Mouse (Mus musculus): ENCODE data around the gene Fdx1.
A peak's percentile ranks its signal among the peaks of the same experiment; 100 is the strongest.

Fdx1 gene

DNA sequence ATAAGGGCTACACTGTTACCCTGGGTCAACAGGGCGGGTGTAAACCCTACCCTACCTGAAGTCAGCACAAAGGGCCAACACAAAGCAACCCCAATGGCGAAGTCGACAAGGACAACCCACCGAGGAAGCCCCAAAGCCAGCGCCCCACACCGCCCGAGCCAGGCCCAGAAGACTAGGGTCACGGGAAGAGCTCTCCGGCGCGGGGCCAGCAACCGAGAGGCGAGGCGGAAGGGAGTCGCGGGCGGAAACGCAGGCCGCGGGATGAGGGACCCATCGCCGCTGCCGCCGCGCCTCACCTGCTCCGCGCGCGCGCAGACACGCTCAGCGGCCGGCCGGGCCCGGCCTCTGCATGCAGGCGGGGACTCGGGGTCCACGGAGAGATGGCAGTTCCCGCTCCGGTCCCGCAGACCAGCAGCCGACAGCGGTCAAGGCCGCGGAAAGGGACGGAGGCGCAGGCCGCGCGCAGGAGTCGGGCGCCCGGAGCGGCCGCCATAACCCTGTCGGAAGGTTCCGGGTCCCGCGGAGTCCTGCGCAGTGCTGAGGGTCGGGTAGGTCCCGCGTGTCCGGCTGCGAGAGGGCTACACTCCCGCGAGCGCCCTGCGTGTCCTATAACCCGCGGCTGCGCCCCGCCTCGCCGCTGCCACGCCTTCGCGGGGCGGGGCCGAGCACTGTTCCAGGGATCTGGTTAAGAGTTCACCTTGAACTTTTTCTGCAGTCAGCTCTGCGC lies at the start of gene Fdx1:
Gene Fdx1, minus strand, starts transcription at position 582 of the 727 bp plus-strand sequence.
- peak; percentile 94 for DNase-seq

DNA sequence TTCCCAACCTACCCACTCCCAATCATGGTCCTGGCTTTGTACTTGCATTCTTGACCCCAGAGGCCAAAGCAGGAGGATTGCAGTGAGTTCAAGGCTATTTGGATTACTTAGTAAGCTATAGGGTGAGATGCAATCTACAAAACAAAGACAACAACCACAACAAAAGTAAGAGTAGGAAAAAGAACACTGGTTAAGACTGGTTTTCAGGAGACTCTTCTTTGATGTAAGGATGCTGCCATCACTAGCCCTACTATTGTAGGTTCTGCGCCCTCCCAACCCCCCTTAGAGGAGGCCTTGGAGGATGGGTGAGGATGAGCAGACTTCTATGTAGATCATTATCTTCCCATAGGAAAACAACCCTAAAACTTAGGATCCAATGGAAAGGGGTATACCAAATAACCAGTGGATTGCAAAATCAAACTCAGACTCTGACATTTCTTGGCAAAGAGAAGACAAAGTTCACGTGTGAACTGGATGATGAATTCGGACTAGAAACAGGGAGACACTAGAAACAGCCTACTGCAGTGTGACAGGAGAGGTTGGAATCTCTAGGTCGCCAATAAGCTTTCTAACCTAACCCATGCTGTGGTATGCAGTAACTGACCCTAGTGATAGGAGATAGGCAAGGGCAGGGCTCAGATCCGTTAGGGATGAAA lies 49.6 kb upstream of the Fdx1 start:
- no peak for DNase-seq

DNA sequence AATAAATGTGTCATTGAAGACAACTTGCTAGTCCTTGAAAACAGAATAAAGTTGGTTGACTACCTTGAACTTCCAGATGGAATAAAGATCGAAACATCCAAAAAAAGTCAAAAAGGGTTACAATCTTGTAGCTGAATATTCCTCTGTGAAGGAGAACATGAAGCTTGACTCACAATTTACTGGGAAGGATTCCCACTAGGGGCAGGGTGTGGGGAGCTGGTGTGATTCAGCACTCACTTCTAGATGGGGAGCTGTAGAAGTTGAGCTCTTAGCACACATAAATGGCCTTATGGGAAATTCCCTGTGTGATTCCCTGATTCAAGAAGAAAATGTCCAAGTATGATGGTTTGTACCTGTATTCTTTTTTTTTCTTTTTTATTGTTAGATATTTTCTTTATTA lies 49.0 kb upstream of the Fdx1 start:
- no peak for DNase-seq

DNA sequence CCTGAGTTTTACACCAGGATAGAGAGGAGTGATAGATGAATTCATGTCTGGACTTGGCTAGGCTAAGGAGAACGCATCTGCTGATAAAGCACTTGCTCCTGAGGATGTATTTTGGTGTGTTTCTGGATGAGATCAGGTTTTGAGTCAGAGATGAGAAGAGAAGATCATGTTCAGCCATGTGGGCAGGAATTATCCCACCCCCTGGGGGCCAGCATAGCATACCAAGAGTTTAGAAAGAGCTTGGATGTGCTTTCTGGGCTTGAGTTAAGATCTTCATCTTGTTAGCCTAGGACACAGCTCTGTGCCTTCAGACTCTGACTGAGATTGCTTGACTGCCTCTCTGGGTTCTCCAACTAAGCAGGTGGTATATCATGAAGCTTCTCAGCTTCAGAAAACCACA lies 45.2 kb upstream of the Fdx1 start:
- DNase-seq = no peak

DNA sequence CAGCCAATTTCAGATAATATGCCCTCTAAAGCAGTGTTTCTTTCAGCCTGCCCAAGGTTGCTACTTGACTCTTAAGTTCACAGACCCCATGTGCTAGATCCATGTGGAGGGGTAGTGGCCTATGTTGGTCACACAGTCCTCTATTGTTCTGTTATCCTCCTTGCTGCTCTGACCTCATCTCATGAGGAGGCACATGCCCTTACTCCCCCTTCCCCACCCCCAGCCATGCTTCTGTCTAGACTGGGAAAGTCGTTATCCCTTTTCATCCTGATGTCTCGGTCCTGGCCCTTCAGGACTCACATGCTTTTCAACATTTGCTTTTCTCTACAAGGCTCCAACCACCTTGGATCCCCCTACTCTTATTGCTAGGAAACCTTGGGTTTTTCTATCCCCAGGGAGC lies 44.0 kb upstream of the Fdx1 start:
- DNase-seq = no peak

DNA sequence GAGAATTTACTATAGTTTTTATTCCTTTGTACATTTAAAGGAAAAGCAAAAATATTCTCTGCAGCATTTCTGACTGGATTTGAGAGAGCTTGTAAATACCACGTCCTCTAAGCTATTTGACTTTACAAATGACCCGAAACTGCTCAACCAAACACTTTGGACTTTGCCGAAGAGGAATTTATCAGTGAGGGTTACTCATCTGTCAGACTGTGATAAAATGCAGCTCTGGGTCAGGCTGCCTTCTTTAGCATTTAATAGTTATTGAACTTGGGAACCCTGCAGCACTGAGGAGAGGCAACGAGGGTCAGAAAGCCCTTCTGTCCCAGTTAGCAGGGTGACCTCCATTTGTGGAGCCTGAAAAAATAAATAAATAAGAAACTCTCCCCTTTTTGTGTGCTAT lies 40.1 kb upstream of the Fdx1 start:
- DNase-seq = no peak

DNA sequence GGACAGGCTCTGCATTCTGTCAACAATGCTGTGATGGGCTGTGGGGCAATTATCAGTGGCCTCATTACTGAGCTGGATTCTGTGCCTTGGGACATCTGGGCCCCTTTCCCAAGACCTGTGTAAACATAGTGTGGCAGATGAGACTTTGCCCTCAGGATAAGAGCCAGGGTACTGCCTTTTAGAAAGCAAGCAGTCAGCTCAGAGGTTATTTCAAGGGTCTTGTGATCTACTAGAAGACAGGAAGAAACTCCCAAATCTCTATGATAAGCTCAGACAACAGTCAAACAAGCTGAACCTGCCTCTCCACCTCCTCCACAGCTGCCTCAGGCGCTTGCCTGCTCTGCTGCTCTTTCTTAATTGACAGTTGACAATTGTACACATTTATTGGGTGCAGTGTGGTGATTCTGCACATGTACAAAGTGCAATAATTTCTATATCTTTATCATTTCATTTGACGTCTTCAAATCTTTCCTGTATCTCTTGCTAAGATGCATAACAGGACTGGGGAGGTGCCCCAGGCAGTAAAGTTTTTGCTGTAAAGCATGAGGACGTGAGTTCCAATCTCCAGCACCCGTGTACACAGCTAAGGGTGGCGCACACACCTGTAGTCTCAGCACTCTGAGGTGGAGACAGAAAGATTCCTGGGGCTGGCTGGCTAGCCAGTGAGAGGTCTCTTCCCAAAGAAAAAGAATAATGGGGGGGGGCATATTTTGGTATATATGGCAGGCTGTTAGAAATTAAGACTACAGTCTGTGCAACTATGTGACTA lies 32.2 kb upstream of the Fdx1 start:
- DNase-seq = peak; percentile 57

DNA sequence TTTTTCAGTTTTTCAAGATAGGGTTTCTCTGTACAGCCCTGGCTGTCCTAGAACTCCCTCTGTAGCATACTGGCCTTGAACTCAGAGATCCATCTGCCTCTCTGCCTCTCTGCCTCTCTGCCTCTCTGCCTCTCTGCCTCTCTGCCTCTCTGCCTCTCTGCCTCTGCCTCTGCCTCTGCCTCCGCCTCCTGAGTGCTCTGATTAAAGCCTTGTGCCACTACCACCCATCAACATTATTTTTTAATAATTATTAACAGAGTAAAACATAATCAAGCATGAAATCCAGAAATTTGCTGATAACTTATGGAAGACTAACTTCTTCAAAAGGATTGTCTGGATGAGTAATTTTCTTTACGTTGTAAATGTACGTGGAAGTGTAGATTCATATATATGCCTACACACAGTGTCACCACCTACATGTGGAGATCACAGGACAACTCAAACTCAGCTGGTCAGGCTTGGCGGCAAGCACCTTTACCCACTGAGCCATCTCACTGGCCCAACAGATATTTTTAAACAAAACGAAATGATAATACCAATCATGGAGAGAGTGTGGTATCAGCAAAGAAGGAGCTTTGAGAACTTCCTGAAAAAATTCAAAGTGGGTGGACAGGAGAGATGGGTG lies 31.4 kb upstream of the Fdx1 start:
- DNase-seq = no peak

DNA sequence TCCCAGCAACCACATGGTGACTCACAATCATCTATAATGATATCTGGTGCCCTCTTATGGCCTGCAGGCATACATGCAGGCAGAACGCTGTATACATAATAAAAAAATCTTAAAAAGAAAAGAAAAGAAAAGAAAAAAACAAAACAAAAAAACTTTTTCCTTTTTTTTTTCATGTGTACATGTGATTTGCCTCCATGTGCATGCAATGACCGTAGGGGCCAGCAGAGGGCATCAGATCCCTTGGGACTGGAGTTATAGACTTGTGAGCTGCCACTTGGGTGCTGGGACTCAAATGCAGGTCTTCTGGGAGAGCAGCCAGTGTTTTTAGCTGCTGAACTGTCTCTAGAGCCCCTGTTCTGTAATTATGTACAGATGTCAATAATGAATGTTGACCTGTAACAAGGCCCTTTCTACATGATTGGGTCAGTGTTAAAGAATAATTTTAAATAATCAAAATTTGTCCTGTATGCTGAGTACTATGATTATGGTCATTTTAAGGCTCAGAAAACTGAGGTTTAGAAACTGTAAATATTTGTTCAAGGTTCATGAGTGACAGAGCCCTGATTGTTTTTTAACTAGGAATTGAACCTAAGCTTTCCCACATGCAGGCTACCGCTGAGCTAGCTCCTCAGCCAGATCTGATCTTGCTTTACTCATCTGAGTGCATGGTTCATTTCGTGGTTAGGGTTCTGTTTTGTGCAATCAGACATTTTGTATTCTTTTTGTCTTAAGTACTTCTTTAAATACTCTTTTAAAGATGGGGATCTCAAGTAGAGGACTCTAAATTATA lies 30.3 kb upstream of the Fdx1 start:
- peak; percentile 23 for DNase-seq

DNA sequence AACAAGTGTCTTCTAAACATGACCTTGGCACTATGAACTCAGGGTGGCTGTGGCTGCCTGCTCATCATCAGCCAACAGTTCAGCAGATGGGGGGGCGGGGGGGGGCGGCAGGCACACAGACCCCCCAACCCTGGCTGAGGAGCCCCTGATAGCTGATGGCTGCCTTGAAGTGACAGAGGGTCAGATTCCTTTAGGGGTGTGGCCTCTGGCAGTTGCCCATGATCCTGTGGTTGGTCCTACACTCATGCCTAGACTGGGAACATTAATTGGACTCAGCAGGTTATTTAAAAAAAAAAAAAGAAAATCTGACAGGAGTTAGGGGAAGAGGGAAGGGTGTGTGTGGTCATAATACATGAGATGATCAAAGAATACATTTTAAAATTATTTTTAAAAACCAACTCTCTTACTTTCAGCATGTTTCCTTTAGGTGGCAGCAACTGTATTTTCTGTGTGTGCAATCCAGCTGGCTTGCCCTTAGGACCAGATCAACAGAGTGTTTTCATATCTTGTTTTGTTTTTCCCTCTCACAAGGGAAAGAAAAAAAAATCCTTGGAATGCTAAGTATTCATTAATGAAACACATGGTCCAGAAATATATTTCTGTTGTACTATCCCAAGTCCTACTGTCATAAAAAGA lies 28.0 kb upstream of the Fdx1 start:
- peak; percentile 38 for DNase-seq

DNA sequence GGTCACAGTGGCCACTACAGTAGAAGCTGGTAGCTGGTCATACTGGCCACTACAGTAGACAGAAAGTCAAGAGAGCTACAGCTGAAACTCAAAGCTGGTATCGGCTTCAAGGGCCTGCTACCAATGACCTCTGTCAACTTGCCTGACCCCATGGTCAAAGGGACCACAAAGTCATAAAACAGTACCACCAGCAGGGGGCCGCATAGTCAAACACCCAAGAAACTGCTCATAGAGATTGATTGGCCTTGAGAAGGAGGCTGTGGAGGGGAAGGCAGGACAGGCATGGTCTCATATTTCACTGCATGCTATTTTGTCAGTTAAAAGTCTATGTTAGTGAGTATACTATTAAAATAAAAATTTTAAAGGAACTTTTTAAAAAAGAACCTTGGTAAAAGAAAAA lies 27.5 kb upstream of the Fdx1 start:
- peak; percentile 69 for DNase-seq

DNA sequence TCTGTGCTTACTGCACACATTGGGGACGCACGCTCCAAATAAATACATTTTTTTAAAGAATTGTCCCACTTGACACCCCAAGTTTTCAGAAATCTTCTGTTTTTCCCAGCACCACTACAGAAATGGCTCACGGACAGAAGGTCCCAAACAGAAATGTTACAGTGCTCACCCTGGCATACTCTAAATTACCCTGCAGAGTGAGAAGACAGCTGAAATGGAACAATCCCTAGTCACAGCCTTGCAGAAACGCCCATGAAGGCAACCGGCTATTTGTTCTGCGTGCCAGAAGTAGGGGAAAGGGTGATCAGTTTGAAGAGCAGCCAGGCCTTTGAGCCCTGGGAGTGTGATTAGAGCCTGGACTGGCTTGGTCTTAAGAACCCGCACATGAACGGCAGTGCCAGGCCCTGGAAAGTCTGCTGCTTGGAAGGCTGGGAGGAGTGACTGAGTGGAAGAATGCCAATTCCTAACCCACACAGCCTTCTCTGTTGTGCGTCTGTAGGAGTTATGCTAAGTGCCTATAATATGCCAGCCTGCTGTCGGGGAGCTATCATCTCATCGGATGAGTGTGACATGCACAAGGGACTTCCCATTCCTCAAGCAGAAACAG lies 22.2 kb upstream of the Fdx1 start:
- peak; percentile 38 for DNase-seq

DNA sequence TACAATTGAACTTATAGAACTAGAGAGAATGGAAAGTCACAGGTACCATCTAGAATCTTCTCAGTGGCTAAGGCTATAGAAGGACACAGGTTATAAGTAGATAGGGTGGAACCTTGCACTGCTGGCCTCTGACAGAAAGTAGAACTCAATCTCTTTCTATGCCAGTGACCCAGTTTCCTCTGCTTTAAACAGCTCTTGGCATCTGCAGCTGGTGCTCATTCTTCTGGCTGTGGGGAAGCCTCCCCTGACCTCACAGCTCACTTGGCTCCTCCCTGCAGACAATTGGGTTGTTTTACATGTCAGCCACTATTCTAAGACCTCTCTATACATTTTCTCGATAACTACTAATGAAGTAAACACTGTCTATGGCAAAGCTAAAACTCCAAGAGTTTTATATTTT lies 17.8 kb upstream of the Fdx1 start:
- DNase-seq = no peak

DNA sequence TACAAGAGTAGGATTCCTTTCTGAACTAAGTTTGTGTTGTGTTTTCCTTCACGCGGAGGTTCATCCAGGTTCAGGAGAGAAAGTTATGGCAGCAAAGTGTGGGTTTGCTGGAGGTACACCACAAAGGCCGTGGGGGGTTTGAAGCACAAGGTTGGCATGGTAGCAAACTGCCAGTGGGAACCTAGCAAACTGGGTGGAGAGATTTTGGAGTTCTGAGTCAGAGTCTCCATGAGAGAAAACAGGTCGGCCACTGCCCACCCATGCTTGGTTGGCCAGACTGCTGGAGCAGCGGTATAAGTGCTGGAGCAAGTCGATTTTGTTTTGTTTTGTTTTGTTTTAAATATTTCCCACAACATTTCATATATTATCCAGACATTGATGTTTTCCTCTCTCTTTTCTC lies 15.9 kb upstream of the Fdx1 start:
- DNase-seq = no peak

DNA sequence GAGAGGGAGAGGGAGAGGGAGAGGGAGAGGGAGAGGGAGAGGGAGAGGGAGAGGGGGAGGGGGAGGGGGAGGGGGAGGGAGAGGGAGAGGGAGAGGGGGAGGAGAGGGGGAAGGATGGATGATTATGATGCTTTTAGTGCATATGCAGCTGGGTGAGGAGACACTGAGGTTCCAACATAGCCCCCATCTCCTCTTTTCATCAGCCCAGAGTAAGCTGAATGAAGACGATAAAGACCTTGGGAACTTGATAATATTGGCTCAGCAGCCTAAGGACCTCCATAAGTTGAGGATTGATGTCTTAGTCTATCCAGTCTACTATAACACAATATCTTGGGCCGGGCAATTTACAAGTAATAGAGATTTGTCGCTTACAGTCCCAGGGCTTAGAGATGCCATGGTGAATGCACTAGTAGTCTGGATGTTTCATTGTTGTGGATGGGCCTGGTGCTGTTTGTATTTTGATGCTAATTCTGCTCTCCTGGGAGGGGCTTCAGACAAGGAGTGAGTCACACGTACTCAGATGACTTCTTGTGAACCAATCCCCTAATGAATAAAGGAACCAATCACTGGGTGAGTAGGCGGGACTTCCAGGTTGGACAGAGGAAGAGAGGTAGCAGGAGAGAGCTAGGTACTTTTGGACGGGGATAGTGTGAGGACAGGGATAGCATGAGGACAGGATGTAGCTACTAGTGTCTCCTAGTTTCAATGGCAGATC lies 15.3 kb upstream of the Fdx1 start:
- DNase-seq = no peak

DNA sequence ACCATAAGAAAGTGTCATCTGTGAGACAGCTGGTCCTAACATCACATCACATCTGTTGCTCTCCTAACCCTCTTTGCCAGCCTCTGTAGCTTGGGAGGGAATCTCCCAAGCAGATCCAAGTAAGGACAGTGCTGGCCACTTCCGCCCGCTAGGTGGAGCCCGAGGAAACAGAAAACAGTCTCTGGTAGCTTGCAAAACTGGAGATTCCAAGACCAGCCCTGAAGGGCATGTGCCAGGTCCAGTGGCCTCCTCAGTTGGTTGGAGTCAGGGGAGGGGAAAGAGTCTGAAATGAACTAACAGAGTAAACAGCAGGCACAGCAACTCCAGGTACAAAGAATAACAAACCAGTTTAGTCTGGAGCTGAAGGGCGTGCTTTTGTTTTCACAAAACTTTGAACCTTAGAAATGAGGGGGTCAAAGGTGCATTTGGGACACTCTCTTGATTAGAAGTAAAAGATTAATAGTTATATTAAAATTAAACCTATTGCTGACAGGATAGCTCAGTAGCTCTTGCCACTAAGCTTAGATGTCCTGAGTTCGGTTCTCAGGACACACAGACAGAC lies 14.2 kb upstream of the Fdx1 start:
- DNase-seq = peak; percentile 91

DNA sequence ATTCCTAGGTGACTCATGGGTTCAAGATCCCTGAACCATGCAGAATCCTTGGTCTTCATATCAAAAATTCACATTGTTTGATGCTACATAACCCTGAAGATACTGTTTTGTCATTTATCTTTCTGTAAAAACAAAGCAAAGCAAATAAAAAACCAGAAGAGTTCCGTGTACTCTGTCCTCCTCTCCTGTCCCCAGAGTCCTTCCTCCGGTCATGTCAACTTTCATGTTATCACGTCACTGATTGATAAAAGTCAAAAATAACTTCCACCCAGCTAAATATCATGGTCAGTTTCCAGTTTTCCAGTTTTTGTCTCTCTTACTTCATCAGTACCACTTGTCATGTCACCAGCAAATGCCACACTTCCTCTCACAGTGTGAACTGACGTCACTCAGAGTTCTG lies 11.5 kb upstream of the Fdx1 start:
- DNase-seq = no peak

DNA sequence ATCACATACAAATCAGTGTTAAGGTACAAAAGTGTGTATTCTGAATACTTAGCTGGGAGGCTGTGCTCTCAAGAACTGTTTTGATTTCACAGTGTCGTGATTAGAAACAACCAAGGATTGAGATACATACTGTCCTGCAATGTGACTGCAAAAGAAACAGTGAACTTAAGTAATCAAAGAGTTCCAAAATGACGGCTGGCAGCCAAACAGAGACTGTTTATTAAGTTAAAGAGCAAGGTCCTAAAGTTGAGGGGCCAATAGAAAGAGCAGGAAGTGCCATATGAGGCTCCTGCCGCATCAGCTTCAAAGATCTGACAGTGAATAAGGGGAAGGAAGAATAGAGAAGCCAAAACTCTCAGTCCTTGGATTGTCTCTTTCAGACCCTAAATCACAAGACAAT lies 10.5 kb upstream of the Fdx1 start:
- DNase-seq = no peak

DNA sequence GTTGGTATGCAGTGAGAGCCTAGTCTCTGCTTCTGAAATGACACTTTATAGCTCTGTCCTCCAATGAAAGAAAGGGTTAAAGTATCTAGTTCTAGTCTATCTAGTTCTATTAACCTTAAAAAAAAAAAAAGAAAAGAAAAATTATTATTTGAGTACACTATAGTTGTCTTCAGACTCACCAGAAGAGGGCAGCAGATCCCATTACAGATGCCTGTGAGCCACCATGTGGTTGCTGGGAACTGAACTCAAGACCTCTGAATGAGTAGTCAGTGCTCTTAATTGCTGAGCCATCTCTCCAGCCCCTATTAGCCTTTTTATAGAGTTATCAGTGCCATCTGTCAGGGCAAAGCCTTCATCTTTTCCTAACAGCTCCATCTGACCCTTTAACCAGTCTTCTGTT lies 3.0 kb upstream of the Fdx1 start:
- DNase-seq = no peak

DNA sequence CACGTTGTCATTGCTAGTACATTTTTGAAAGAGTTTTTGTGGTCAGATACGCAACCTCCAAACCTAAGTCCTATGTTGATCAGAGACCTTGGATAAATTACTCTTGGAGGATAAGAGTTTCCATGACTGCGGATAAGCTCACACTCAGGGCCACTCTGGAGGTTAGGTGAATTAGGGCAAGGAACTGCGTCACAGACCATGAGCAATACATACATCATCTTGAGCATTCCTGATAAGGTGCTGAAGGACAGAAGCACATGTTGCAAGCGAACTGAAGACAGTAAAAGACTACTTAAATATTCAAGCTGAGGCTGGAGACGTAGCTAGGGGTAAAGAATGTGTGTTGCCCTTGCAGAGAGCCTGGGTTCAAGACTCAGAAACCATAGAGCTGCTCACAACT lies 754 bp upstream of the Fdx1 start:
- no peak for DNase-seq

Measured in kidney, postnatal 14 days (tissue).